Mouse (Mus musculus): ENCODE measurements around the gene Sema5a. TPM values are rescaled to one million over a fixed set of nuclear protein-coding genes. Genes with fewer than 3 reads are reported as not detected.

Gene Sema5a
- polyA plus RNA-seq, 1 experiment from 2014 or later: 4.4 TPM

DNA sequence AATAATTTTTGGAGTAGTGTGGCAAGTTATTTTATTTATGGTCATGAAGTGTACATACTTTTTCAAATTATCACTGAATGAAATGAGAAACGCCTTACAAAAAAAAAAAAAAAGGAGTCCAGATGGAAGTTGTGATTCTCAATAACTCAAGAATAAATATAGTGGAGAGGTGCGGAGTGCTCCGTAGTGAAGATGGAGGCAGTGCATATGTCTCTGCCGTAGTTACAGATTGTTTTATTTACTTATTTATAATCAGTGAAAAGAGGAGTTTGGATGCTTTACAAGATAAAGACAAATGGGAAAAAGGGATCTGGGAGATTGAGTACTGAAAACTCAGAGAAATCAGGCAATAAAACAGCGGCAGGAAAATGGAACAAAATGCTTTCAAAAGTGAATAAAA, 131.7 kb downstream of the Sema5a start:
- Histone ChIP-seq H3K27me3 (replicated peaks; ENCODE audit: control insufficient read depth, insufficient read depth, low read length) (no peaks in the 10 kb centered on the region), H3K9ac (ENCODE audit: low read depth, low read length) (no peak overlapping the region), H3K4me1 (replicated peaks; ENCODE audit: control insufficient read depth, insufficient read depth, low read length) (no peaks in the 10 kb centered on the region), H3K4me3 (ENCODE audit: low read depth, low read length) (no peak overlapping the region), H3K4me2 (no peak overlapping the region), H3K36me3 (ENCODE audit: control insufficient read depth, insufficient read depth, low read length) (no peaks in the 10 kb centered on the region), H3K27ac (ENCODE audit: low read depth, low read length) (no peak overlapping the region), H3K9me3 (ENCODE audit: control insufficient read depth, low read length) (no peaks in the 10 kb centered on the region)
- no peak for ATAC-seq (replicated peaks; ENCODE audit: low FRiP score)
- 81% methylated on average over 5 of the region's 5 CpGs for WGBS
- no peak for DNase-seq (ENCODE audit: low spot score)

DNA sequence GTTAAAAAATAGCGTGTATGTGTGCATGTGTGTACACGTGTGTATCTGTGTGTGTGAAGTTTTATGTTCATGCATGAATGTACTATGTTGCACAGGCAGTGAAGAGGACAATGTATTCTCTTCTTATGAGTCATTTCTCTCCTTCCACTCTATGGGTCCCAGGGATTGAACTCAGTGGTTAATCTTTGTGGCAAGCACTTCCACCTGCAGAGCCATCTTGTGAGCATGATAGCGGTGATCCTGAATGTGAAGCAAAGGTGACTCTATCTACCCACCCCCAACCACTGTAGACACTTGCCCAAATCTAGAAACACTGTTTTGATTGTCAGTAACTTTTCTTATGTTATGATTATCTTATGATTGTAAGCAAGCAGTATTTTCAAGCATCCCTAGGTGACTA, 133.2 kb downstream of the Sema5a start:
- DNase-seq (ENCODE audit: low spot score) (no peak), ATAC-seq (replicated peaks; ENCODE audit: low FRiP score) (no peak)
- H3K27ac ChIP-seq (ENCODE audit: low read depth, low read length): no peak overlapping the region
- no peak overlapping the region for H3K9ac ChIP-seq (ENCODE audit: low read depth, low read length)
- H3K4me3 ChIP-seq (ENCODE audit: low read depth, low read length): no peak overlapping the region
- H3K4me2 ChIP-seq: no peak overlapping the region
- no peaks in the 10 kb centered on the region for H3K9me3 ChIP-seq (ENCODE audit: control insufficient read depth, low read length)
- H3K36me3 ChIP-seq (ENCODE audit: control insufficient read depth, insufficient read depth, low read length): no peaks in the 10 kb centered on the region
- WGBS: 85% methylated on average over 3 of the region's 3 CpGs
- H3K4me1 ChIP-seq (replicated peaks; ENCODE audit: control insufficient read depth, insufficient read depth, low read length): no peaks in the 10 kb centered on the region
- no peaks in the 10 kb centered on the region for H3K27me3 ChIP-seq (replicated peaks; ENCODE audit: control insufficient read depth, insufficient read depth, low read length)

DNA sequence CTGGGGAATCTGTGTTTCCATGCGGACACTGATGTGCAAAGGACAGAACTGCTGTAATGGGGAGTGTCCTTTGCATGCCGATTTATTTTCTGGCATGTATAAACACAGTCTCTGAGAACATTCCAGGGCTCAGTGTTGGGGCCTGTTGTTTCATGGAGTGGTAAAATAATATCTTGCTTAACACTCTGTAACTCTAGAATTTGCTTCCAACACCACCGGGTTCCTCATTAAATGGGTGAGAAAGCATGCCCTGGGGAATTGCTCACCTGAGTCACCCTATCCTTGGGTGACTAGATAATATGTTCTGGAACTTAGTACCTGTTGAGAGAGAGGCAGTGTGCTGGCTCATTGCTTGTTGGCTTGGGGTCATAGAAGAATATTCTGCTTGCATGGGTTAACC, 135.7 kb downstream of the Sema5a start:
- Histone ChIP-seq H3K9me3 (ENCODE audit: control insufficient read depth, low read length) (no peaks in the 10 kb centered on the region), H3K9ac (ENCODE audit: low read depth, low read length) (no peak overlapping the region), H3K36me3 (ENCODE audit: control insufficient read depth, insufficient read depth, low read length) (no peaks in the 10 kb centered on the region), H3K4me2 (no peak overlapping the region), H3K27me3 (replicated peaks; ENCODE audit: control insufficient read depth, insufficient read depth, low read length) (no peaks in the 10 kb centered on the region), H3K4me1 (replicated peaks; ENCODE audit: control insufficient read depth, insufficient read depth, low read length) (no peaks in the 10 kb centered on the region), H3K4me3 (ENCODE audit: low read depth, low read length) (no peak overlapping the region), H3K27ac (ENCODE audit: low read depth, low read length) (no peak overlapping the region)
- ATAC-seq (replicated peaks; ENCODE audit: low FRiP score) (no peak), DNase-seq (ENCODE audit: low spot score) (no peak)
- WGBS: 90% methylated on average over 3 of the region's 3 CpGs

DNA sequence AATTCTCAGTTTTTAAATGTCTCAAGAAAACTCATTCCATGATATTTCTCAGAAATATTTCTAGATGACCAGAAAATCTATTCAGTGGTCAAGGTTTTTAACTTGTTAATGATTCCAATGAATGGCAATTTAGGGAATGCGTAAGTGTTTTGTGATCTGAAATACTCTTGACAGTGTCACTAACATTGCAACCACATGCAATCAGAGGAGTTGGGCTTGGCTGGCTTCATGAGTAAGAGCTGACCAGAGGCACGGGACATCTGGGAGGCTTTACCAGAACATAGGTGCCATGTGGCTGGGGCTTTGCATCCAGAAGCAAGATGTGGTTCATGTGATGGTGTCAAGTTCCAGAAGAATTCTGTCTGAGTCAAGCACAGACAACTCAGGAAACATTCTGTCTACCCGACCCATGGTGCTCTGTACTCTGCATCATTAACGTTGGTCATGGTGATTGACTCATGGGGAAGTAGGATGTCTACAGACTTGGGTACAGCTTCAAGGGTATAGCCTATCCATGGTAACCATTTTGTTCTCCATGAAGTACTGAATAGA, 138.4 kb downstream of the Sema5a start:
- Histone ChIP-seq H3K9ac (ENCODE audit: low read depth, low read length) (no peak overlapping the region), H3K4me2 (no peak overlapping the region), H3K9me3 (ENCODE audit: control insufficient read depth, low read length) (no peaks in the 10 kb centered on the region), H3K36me3 (ENCODE audit: control insufficient read depth, insufficient read depth, low read length) (no peaks in the 10 kb centered on the region), H3K27ac (ENCODE audit: low read depth, low read length) (no peak overlapping the region), H3K4me3 (ENCODE audit: low read depth, low read length) (no peak overlapping the region), H3K27me3 (replicated peaks; ENCODE audit: control insufficient read depth, insufficient read depth, low read length) (no peaks in the 10 kb centered on the region), H3K4me1 (replicated peaks; ENCODE audit: control insufficient read depth, insufficient read depth, low read length) (no peaks in the 10 kb centered on the region)
- ATAC-seq (replicated peaks; ENCODE audit: low FRiP score) (no peak), DNase-seq (ENCODE audit: low spot score) (no peak)
- 78% methylated on average over 4 of the region's 4 CpGs for WGBS

DNA sequence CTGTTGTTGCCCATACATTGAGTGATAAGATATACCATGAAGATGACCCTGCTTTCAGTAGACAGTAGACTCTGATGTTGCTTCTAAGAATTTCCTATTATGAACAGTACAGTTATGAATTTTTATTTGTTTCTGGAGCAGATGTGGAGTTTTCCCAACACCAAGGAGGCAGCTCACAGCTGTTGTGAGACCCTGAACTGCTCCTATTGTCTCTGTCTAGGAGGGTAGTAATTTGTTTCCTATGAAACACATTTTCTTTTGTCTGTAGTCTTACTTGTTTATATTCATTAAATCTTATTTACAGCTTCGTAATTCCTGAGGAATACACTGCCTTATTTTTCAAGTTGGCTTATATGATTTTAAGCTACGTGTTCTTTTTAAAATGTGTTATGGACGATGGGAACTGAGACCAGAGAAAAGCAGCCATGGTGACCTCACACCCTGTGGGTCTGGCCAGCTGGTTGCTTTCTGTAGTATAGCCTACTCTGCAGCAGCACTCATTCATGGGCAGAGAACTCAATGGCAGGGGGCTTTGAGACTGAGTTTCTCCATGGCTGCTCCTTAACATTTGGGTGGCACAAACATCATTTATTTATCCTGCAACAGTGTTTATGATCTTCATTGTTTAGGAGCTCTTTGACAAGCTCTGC, 151.8 kb downstream of the Sema5a start:
- no peaks in the 10 kb centered on the region for H3K9me3 ChIP-seq (ENCODE audit: control insufficient read depth, low read length)
- no peak overlapping the region for H3K9ac ChIP-seq (ENCODE audit: low read depth, low read length)
- DNase-seq (ENCODE audit: low spot score) (no peak), ATAC-seq (replicated peaks; ENCODE audit: low FRiP score) (no peak)
- no peak overlapping the region for H3K27ac ChIP-seq (ENCODE audit: low read depth, low read length)
- no peaks in the 10 kb centered on the region for H3K36me3 ChIP-seq (ENCODE audit: control insufficient read depth, insufficient read depth, low read length)
- no peak overlapping the region for H3K4me2 ChIP-seq
- no peaks in the 10 kb centered on the region for H3K4me1 ChIP-seq (replicated peaks; ENCODE audit: control insufficient read depth, insufficient read depth, low read length)
- no peaks in the 10 kb centered on the region for H3K27me3 ChIP-seq (replicated peaks; ENCODE audit: control insufficient read depth, insufficient read depth, low read length)
- WGBS: 85% methylated on average over 3 of the region's 3 CpGs
- no peak overlapping the region for H3K4me3 ChIP-seq (ENCODE audit: low read depth, low read length)

DNA sequence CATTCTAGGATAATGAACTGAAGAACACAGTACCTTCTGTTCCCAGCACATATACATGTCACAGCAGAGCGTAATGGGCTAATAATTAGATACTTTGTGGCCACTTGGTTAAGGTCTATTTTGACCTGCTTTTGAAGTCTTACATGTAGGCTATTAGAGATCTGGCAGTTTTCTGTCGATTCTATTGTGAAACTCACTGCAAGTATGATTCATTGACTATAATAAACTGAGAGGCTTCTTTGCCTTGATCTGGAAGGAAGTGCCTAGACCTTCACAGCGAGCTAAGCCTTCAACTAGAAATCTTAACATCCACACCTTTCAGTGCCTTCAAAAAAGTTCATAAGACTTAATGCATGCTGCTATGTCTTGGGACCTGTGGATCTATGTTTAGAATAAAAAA, 152.5 kb downstream of the Sema5a start:
- WGBS: 81% methylated on average over 3 of the region's 3 CpGs
- no peaks in the 10 kb centered on the region for H3K27me3 ChIP-seq (replicated peaks; ENCODE audit: control insufficient read depth, insufficient read depth, low read length)
- ATAC-seq (replicated peaks; ENCODE audit: low FRiP score): no peak
- DNase-seq (ENCODE audit: low spot score): no peak
- H3K27ac ChIP-seq (ENCODE audit: low read depth, low read length): no peak overlapping the region
- no peaks in the 10 kb centered on the region for H3K4me1 ChIP-seq (replicated peaks; ENCODE audit: control insufficient read depth, insufficient read depth, low read length)
- no peaks in the 10 kb centered on the region for H3K36me3 ChIP-seq (ENCODE audit: control insufficient read depth, insufficient read depth, low read length)
- no peak overlapping the region for H3K4me3 ChIP-seq (ENCODE audit: low read depth, low read length)
- H3K4me2 ChIP-seq: no peak overlapping the region
- no peaks in the 10 kb centered on the region for H3K9me3 ChIP-seq (ENCODE audit: control insufficient read depth, low read length)
- no peak overlapping the region for H3K9ac ChIP-seq (ENCODE audit: low read depth, low read length)

DNA sequence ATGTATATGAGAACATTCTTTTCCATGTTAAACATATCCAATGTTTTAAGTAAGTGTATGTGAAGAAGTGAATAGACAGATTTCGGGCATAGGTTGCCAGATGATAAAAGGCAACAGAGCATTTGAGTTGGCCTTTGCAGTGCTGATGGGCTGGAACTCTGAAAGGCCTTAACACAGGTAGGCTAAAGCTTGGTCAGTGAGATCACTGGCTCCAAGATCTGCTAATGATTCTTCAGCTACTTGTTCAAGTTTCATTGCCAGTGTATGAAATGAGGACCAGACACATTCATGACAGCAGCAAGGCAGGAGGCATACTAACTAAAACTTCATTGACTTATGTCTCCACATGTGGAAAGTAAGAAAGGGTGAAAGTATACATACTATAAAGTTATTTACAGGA, 154.1 kb downstream of the Sema5a start:
- no peak overlapping the region for H3K9ac ChIP-seq (ENCODE audit: low read depth, low read length)
- ATAC-seq (replicated peaks; ENCODE audit: low FRiP score): no peak
- no peak for DNase-seq (ENCODE audit: low spot score)
- WGBS: 81% methylated on average over 1 of the region's 1 CpGs
- H3K27me3 ChIP-seq (replicated peaks; ENCODE audit: control insufficient read depth, insufficient read depth, low read length): no peaks in the 10 kb centered on the region
- H3K4me1 ChIP-seq (replicated peaks; ENCODE audit: control insufficient read depth, insufficient read depth, low read length): no peaks in the 10 kb centered on the region
- no peak overlapping the region for H3K4me3 ChIP-seq (ENCODE audit: low read depth, low read length)
- no peak overlapping the region for H3K4me2 ChIP-seq
- no peak overlapping the region for H3K27ac ChIP-seq (ENCODE audit: low read depth, low read length)
- no peaks in the 10 kb centered on the region for H3K36me3 ChIP-seq (ENCODE audit: control insufficient read depth, insufficient read depth, low read length)
- no peaks in the 10 kb centered on the region for H3K9me3 ChIP-seq (ENCODE audit: control insufficient read depth, low read length)

DNA sequence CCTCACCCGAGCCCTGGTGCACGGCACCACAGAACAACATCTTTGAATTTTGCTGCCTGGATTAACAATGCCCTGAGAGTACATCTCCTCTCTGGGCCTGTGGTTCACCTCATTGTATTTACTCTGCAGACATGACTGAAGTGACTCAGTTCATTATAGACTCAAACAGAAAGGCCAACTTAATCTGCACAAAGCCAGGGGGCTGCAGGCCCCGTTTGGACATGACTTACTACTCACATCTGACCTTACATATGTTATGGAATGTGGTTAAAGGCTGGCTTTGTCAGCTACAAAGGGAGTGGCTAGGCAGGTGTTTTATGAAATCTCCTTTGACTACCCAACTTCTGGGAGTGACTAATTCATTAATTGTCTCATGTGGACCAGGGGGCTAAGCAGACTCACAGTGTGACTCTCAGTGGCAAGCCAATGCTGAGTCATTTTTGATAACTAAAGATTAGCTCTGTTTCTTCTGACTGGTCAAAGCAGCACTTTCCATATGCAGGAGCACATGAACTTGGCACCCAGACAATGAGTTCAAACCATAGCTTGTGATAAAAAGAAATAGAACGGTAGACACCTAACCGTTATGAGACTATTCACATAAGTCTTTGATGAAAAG, 157.4 kb downstream of the Sema5a start:
- Histone ChIP-seq H3K9me3 (ENCODE audit: control insufficient read depth, low read length) (no peaks in the 10 kb centered on the region), H3K4me2 (no peak overlapping the region), H3K4me1 (replicated peaks; ENCODE audit: control insufficient read depth, insufficient read depth, low read length) (no peaks in the 10 kb centered on the region), H3K9ac (ENCODE audit: low read depth, low read length) (no peak overlapping the region), H3K27ac (ENCODE audit: low read depth, low read length) (no peak overlapping the region), H3K4me3 (ENCODE audit: low read depth, low read length) (no peak overlapping the region), H3K36me3 (ENCODE audit: control insufficient read depth, insufficient read depth, low read length) (no peaks in the 10 kb centered on the region), H3K27me3 (replicated peaks; ENCODE audit: control insufficient read depth, insufficient read depth, low read length) (no peaks in the 10 kb centered on the region)
- ATAC-seq (replicated peaks; ENCODE audit: low FRiP score) (no peak), DNase-seq (ENCODE audit: low spot score) (no peak)
- WGBS: 78% methylated on average over 5 of the region's 5 CpGs

DNA sequence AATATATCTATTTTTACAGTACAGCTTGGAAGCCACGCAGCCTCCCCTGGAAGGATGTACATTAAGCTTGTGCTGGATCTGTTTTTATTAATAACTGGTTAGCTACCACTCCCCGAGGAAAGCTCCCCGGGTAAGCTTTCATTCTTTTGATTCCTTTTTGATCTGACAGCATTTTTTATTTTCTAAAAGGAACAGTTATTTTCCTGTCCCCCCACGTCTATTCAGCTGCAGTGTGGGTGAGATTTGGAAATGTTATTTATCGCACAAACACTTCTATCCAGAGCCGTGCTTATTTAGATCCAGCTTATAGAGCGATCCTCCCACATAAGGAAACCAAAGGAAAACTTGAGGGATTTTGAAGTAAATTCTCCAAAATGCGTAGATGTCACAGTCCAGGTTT, 158.7 kb downstream of the Sema5a start:
- no peak for DNase-seq (ENCODE audit: low spot score)
- Histone ChIP-seq H3K4me2 (no peak overlapping the region), H3K4me1 (replicated peaks; ENCODE audit: control insufficient read depth, insufficient read depth, low read length) (no peaks in the 10 kb centered on the region), H3K36me3 (ENCODE audit: control insufficient read depth, insufficient read depth, low read length) (no peaks in the 10 kb centered on the region), H3K27me3 (replicated peaks; ENCODE audit: control insufficient read depth, insufficient read depth, low read length) (no peaks in the 10 kb centered on the region), H3K9ac (ENCODE audit: low read depth, low read length) (no peak overlapping the region), H3K9me3 (ENCODE audit: control insufficient read depth, low read length) (no peaks in the 10 kb centered on the region), H3K27ac (ENCODE audit: low read depth, low read length) (no peak overlapping the region), H3K4me3 (ENCODE audit: low read depth, low read length) (no peak overlapping the region)
- no peak for ATAC-seq (replicated peaks; ENCODE audit: low FRiP score)
- 85% methylated on average over 8 of the region's 8 CpGs for WGBS
